Mouse (Mus musculus): ENCODE measurements around the gene Prokr1. TPM values are rescaled to one million over a fixed set of nuclear protein-coding genes. Genes with fewer than 3 reads are reported as not detected.

The Prokr1 gene
- polyA plus RNA-seq, 1 experiment from 2014 or later, result 7.8 TPM

DNA sequence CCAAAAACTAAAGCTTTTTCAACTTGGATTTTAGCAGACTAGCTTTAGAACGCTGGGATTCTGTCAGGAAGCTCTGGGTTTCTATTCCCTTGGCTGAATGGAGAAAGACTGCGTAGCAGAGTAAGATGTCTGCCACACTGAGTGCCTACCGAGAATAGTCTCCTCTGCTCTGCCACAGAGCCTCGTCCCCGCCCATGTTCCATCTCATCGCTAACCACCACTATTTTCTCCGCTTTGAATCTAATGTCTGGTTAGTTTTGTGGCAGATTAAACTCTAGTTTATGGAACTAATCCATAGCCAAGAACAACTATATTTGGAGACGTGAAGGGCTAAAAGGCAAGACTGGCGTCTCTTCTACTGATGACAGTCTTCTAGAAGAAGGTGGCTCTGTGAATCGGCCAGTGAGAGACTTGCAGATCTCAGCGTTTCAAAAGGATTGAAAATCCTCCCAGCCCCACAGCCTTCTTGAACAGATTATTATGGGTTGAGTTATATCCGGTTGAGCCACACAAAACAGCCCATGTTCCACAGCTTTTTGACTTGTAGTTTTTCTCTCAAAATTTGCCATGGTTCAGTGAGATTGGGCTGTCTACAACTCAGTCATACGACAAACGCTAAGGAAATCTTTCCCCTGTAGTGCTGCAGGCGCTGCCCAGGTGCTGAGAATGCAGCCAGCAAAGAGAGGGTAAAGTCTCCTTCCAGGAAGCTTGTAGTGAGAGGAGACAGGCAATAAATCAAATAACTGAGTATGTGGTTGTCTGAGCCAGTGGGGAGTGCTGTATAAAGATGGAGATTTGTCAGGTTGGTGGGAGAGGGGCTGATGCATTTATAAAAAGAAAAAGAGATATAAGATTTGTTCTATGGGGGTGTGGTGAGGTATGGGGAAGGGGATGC, 51.9 kb downstream of the Prokr1 start:
- Histone ChIP-seq H3K36me3 (no peaks in the 10 kb centered on the region), H3K9ac (no peak overlapping the region), H3K4me3 (replicated peaks) (no peak overlapping the region), H3K27ac (replicated peaks) (no peak overlapping the region), H3K4me1 (0 out of 2 replicates have a peak, but pooled peaks cover 4% of the 10 kb centered on the region), H3K27me3 (no peaks in the 10 kb centered on the region), H3K4me2 (replicated peaks) (no peak overlapping the region), H3K9me3 (replicated peaks) (no peaks in the 10 kb centered on the region)
- WGBS, result 68% methylated on average over 15 of the region's 15 CpGs
- ATAC-seq (ENCODE audit: insufficient number of reproducible peaks, low FRiP score, low TSS enrichment, low read depth), result no peak

DNA sequence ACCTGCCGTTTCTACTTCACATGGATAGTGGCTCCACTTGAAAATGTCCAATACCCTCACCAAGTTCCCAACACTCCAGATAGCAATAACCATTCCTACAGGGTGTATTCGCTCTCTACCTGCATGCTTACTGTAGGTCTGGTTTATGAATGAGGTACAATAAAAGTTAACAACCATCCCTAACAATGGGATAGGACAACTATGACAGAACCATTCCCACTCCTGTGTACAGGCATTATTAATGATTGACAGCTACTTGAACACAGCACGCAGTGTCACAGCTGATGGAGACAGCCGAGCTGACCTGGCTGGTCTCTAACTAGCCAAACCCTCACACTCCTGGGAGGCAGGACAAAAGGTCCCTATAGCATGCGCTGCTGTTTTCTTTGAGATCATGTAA, 52.9 kb downstream of the Prokr1 start:
- Histone ChIP-seq H3K4me3 (replicated peaks) (no peak overlapping the region), H3K9ac (no peak overlapping the region), H3K27me3 (no peaks in the 10 kb centered on the region), H3K36me3 (no peaks in the 10 kb centered on the region), H3K4me1 (0 out of 2 replicates have a peak, but pooled peaks cover 8% of the 10 kb centered on the region), H3K27ac (replicated peaks) (no peak overlapping the region), H3K9me3 (replicated peaks) (no peaks in the 10 kb centered on the region), H3K4me2 (replicated peaks) (no peak overlapping the region)
- ATAC-seq (ENCODE audit: insufficient number of reproducible peaks, low FRiP score, low TSS enrichment, low read depth), result no peak
- WGBS, result 81% methylated on average over 5 of the region's 5 CpGs

DNA sequence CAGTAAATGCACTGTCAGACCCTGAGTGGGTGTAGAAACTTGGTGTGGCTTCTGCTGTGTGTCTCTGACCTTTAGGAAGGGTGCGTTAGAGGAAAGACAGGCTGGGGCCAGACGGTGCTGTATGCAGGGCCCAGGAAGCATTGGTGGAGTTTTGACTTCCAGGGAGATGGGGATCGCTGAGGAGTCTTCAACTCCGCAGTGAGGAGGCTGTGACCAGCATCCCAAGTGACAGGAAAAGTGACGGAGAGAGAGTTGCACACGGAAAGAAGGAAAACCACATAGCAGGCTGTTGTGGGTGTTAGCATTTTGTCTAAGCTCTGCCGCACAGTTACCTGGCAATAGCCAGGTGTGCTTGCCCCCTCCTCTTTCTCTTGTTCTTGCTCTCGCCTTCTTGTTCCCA, 54.3 kb downstream of the Prokr1 start:
- H3K9ac ChIP-seq, result no peak overlapping the region
- no peak overlapping the region for H3K4me2 ChIP-seq (replicated peaks)
- ATAC-seq (ENCODE audit: insufficient number of reproducible peaks, low FRiP score, low TSS enrichment, low read depth), result no peak
- 63% methylated on average over 8 of the region's 8 CpGs for WGBS
- H3K9me3 ChIP-seq (replicated peaks), result no peaks in the 10 kb centered on the region
- H3K4me3 ChIP-seq (replicated peaks), result no peak overlapping the region
- H3K27me3 ChIP-seq, result no peaks in the 10 kb centered on the region
- H3K36me3 ChIP-seq, result no peaks in the 10 kb centered on the region
- H3K4me1 ChIP-seq, result 0 out of 2 replicates have a peak, but pooled peaks cover 8% of the 10 kb centered on the region
- no peak overlapping the region for H3K27ac ChIP-seq (replicated peaks)

DNA sequence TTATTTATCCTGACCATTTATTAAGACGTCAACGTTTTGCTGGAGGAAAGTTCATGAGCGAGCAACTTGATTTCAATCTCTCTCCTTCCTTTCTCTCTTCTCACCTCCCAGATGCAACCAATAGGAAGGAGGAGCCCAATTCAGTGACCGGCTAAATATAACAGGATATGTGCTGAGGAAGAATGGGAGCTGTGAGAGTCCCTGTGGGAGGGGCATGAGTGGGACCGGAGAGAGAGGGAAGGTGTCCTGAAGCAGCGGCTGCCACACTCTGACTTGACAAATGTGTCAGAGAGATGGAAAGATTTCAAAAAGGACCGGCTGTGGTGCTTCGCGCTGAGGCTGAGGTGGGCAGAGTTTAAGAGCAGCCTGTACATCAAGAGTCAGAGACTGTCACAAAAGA, 54.9 kb downstream of the Prokr1 start:
- Histone ChIP-seq H3K4me1 (0 out of 2 replicates have a peak, but pooled peaks cover 8% of the 10 kb centered on the region), H3K27ac (replicated peaks) (no peak overlapping the region), H3K9me3 (replicated peaks) (no peaks in the 10 kb centered on the region), H3K36me3 (no peaks in the 10 kb centered on the region), H3K9ac (no peak overlapping the region), H3K4me3 (replicated peaks) (no peak overlapping the region), H3K27me3 (no peaks in the 10 kb centered on the region), H3K4me2 (replicated peaks) (no peak overlapping the region)
- no peak for ATAC-seq (ENCODE audit: insufficient number of reproducible peaks, low FRiP score, low TSS enrichment, low read depth)
- WGBS, result 70% methylated on average over 9 of the region's 9 CpGs

DNA sequence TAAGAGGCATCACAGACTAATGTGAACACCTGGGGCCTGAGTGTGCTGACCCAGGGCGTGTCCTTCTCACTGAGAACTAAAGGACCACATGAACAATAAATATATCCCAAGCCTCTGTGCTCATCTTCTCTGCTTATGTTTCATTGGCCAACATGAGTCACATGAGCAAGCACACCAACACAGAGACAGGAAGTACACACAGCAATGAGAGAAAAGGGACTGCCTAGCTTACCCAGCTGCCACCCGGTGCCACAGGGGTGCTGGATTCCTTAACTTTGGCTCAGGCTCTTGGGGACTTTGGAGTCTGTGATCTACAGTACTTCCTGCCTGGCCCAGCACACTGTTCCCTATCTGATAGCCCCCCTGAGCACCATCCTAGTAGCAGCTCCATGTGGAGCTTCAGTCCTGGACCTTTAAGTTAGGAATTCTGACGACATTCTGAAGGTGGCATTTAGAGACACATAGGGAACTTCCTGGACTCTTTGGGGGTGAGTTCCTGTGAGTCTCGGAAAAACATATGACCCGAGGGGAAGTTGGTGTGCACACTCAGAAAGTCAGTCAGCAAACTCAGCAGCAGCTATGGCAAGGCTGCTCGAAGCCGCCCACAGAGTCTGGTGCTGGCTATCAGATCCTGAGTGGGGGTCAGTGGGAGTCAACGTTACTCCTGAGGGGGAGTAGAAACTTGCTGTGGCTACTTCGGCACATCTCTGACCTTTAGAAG, 55.5 kb downstream of the Prokr1 start:
- no peak overlapping the region for H3K9ac ChIP-seq
- H3K4me2 ChIP-seq (replicated peaks), result no peak overlapping the region
- no peak for ATAC-seq (ENCODE audit: insufficient number of reproducible peaks, low FRiP score, low TSS enrichment, low read depth)
- 75% methylated on average over 9 of the region's 9 CpGs for WGBS
- H3K9me3 ChIP-seq (replicated peaks), result no peaks in the 10 kb centered on the region
- H3K4me3 ChIP-seq (replicated peaks), result no peak overlapping the region
- no peaks in the 10 kb centered on the region for H3K36me3 ChIP-seq
- no peak overlapping the region for H3K27ac ChIP-seq (replicated peaks)
- H3K4me1 ChIP-seq, result 0 out of 2 replicates have a peak, but pooled peaks cover 8% of the 10 kb centered on the region
- no peaks in the 10 kb centered on the region for H3K27me3 ChIP-seq

DNA sequence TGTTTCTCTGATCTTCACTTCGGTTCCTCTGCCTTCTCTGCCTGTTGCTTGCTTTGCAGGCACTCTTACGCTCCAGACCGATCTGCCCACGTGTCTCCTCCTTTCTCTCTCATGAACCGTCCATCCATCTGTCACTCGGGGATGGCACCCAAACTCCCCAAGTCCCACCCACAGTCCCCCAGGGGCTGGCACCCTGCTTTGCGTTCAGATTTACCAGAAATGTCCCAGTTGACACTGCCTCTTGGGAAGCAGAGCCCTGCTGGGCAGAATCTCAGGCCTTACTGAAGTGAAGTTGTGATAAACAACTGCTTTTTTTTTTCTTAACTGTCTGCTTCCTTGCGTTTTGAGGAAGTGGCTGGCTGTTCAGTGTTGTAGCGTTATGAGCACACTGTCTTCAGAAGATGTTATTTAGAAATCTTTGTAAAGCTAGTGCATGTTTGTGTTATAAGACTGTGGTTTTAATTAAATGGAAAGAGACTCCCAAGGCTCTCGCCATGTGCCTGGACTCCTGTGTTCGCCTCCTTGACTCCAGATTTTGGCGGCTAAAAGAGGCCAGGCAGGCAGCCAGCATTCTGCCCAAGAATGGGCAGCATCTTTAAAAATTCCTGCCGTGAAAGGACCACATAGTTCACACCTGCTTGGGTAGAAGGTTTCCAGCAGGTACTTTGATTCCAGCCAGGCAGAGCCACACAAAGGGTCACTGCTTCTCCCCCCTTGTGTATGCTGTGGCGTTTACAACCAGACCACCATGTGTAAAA, 57.4 kb downstream of the Prokr1 start, which contains the start of gene Arhgap25:
Gene Arhgap25 (minus strand): TSS at position 307 of the 758 bp plus-strand sequence.
- H3K27ac ChIP-seq (replicated peaks), result peak within 1 kb of the TSS; percentile 65
- H3K27me3 ChIP-seq, result no peaks in the 10 kb centered on the region
- H3K9me3 ChIP-seq (replicated peaks), result no peaks in the 10 kb centered on the region
- H3K4me3 ChIP-seq (replicated peaks), result no peak within 1 kb of the TSS
- H3K36me3 ChIP-seq, result no peaks in the 10 kb centered on the region
- WGBS, result 44% methylated on average over 14 of the region's 14 CpGs
- 0 out of 2 replicates have a peak, but pooled peaks cover 8% of the 10 kb centered on the region for H3K4me1 ChIP-seq
- H3K9ac ChIP-seq, result no peak within 1 kb of the TSS
- H3K4me2 ChIP-seq (replicated peaks), result no peak within 1 kb of the TSS
- no peak for ATAC-seq (ENCODE audit: insufficient number of reproducible peaks, low FRiP score, low TSS enrichment, low read depth)

DNA sequence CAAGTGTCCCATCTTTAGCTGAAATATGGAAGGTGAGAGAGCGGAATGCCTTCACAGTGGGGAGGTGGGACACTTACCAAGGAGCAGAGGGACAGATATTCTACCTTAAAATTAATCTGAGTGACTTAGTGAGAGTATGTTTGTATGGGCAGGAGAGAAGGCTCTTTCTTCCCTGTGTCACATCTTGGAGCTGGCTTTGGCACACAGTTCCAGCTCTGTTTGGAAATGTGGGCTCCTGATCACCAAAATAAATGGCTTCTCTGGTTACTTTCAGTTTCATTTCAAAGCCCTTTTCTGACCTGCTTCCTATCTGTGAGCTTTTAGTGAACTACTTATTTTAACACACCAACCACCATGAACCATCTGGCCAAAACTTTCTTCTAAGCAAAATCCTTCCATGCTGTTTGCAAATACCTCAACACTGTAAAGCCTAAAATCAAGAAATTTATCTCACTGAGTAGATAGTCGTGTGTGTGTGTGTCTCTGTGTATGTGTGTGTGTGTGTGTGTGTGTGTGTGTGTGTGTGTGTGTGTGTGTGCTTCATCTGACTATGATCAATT, 59.0 kb downstream of the Prokr1 start:
- no peak overlapping the region for H3K4me3 ChIP-seq (replicated peaks)
- no peaks in the 10 kb centered on the region for H3K9me3 ChIP-seq (replicated peaks)
- WGBS, result 79% methylated on average over 2 of the region's 2 CpGs
- H3K9ac ChIP-seq, result no peak overlapping the region
- no peaks in the 10 kb centered on the region for H3K27me3 ChIP-seq
- no peaks in the 10 kb centered on the region for H3K36me3 ChIP-seq
- no peak overlapping the region for H3K4me2 ChIP-seq (replicated peaks)
- no peak overlapping the region for H3K27ac ChIP-seq (replicated peaks)
- no peak for ATAC-seq (ENCODE audit: insufficient number of reproducible peaks, low FRiP score, low TSS enrichment, low read depth)
- 0 out of 2 replicates have a peak, but pooled peaks cover 8% of the 10 kb centered on the region for H3K4me1 ChIP-seq

DNA sequence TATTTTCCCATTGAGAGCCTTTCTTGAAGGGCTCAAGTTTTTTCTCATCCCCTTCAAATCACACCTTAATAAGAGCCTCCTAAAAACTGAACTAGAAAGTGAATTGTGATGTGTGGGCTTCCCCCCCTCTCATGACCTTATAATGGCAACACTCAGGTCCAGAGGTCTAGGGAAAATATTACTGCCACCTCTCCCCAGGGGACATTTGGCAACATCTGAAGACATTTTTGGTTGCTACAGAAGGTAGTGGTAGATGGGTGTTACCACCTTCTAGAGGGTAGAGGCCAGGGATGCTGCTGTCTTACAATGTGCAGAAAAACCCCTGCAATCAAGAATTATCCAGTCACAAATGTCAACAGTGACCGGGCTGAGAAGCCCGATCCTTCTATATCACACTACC, 60.2 kb downstream of the Prokr1 start:
- Histone ChIP-seq H3K9ac (no peak overlapping the region), H3K9me3 (replicated peaks) (no peaks in the 10 kb centered on the region), H3K4me1 (0 out of 2 replicates have a peak, but pooled peaks cover 8% of the 10 kb centered on the region), H3K4me3 (replicated peaks) (no peak overlapping the region), H3K4me2 (replicated peaks) (no peak overlapping the region), H3K27ac (replicated peaks) (no peak overlapping the region), H3K36me3 (no peaks in the 10 kb centered on the region), H3K27me3 (no peaks in the 10 kb centered on the region)
- no peak for ATAC-seq (ENCODE audit: insufficient number of reproducible peaks, low FRiP score, low TSS enrichment, low read depth)
- WGBS, result 80% methylated on average over 2 of the region's 2 CpGs

Other genes starting within 250 kb of the Prokr1 start
- 0.13 TPM in 1 of 2 replicates, not detected in the other for gene Gkn1, start 239.8 kb downstream of the Prokr1 start, polyA plus RNA-seq (2015; fragmentation: Nextera tagmentation; extraction: Ambion mirVana)
- not detected in 2 replicates for gene Gkn2, start 217.4 kb downstream of the Prokr1 start, polyA plus RNA-seq (2015; fragmentation: Nextera tagmentation; extraction: Ambion mirVana)
- 1.0 and 1.3 TPM in 2 replicates for gene Gkn3, start 201.8 kb downstream of the Prokr1 start, polyA plus RNA-seq (2015; fragmentation: Nextera tagmentation; extraction: Ambion mirVana)
- gene Bmp10, start 161.7 kb downstream of the Prokr1 start, polyA plus RNA-seq (2015; fragmentation: Nextera tagmentation; extraction: Ambion mirVana), result not detected in 2 replicates
- gene Arhgap25, start 57.5 kb downstream of the Prokr1 start, polyA plus RNA-seq (2015; fragmentation: Nextera tagmentation; extraction: Ambion mirVana), result 8.3 and 10.0 TPM in 2 replicates
- gene Aplf, start 81.5 kb upstream of the Prokr1 start, polyA plus RNA-seq (2015; fragmentation: Nextera tagmentation; extraction: Ambion mirVana), result 14.7 and 15.8 TPM in 2 replicates
- gene Efcc1, start 140.1 kb upstream of the Prokr1 start, polyA plus RNA-seq (2015; fragmentation: Nextera tagmentation; extraction: Ambion mirVana), result 2.2 TPM in 2 replicates
- 0.83 and 0.97 TPM in 2 replicates for gene Gp9, start 187.3 kb upstream of the Prokr1 start, polyA plus RNA-seq (2015; fragmentation: Nextera tagmentation; extraction: Ambion mirVana)
- gene Rab43, start 221.4 kb upstream of the Prokr1 start, polyA plus RNA-seq (2015; fragmentation: Nextera tagmentation; extraction: Ambion mirVana), result 11.5 and 18.0 TPM in 2 replicates
- 3.4 and 5.9 TPM in 2 replicates for gene Gm45140, start 245.1 kb upstream of the Prokr1 start, polyA plus RNA-seq (2015; fragmentation: Nextera tagmentation; extraction: Ambion mirVana)
- gene Isy1, start 248.1 kb upstream of the Prokr1 start, polyA plus RNA-seq (2015; fragmentation: Nextera tagmentation; extraction: Ambion mirVana), result 45.8 and 48.7 TPM in 2 replicates